Mouse (Mus musculus) adipocyte (in vitro differentiated cells): ENCODE results near the gene Gbp2b.

Experiments
- DNase-seq: peaks from one replicate; pipeline ENCODE4 v3.0.0-alpha.2; 2016; ENCODE audit warnings: low spot score

Gene Gbp2b

DNA sequence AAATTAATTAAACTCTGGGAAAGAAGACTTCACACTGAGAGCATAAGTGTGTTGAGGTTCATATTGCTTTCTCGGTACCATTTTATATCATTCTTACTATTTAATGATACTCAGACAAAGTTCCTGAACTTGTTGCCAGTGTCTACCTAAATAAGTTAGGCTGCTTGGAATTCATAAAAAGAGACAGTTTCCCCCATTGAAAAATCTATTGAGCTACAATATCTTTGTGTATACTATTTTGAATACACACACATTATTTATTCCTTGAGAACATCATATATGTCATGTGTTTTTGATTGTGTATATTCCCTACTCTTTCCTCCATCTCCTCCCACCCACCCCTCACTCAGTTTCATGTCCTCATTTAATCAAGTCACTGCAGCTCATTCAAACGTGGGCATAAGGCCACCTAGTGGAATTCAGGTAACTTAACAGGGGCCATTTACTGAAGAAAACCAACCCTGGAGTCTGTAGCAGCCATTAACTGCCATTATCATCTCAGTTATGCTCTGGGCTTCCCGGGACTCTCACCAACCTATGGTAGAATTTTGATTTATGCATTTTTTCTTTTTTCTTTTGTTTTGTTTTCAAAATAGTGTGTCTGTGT is 26.4 kb downstream of the Gbp2b start:
- DNase-seq: peak; percentile 87

DNA sequence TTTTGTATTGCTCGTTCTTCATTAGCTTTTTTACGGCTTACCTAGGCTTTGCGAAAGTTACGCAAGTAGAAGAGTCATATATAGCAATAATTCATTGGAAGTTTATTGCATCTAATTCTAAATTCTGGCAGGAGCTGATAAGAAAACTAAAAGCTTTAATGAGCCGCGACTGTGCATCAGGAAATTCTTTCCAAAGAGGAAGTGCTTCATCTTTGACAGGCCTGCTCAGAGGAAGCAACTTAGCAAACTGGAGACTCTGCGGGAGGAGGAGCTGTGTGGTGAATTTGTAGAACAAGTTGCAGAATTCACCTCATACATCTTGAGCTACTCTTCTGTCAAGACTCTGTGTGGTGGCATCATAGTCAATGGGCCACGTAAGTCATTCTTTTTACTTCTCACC is 35.7 kb downstream of the Gbp2b start:
- no peak for DNase-seq

DNA sequence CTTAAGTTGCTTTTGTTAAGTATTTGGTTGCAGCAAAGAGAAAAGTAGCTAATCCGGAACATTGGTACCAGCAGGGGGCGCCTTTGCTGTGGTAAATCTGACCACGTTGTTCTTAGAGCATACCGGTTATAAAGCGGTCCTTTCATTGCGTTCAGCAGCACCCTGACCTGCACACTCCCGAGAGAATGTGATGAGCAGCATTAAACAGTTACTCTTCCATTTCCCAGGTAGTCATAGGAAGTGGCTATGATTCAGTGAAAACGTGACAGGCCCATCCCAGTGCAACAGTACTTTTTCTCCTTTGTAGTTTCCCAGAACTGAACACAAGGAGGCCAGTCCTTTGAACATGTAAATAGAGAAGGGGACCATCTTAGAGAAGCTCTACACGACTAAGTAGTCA is 45.6 kb downstream of the Gbp2b start:
- DNase-seq: peak; percentile 17

DNA sequence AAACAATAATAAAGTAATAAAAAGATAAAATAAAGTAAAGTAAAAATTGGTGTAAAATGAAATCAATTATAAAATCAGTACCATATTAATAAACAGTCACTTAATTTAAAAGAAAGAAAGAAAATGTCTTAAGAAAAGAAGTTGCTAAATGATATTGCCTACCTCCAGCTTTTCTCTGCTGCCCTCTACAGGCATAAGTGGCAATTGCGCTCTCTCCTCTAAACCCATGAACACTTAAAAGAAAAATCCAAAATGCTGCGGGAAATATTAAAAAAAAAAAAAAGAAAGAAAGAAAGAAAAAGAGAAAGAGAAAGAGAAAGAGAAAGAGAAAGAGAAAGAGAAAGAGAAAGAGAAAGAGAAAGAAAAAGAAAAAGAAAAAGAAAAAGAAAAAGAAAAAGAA is 51.3 kb downstream of the Gbp2b start:
- DNase-seq: peak; percentile 89

DNA sequence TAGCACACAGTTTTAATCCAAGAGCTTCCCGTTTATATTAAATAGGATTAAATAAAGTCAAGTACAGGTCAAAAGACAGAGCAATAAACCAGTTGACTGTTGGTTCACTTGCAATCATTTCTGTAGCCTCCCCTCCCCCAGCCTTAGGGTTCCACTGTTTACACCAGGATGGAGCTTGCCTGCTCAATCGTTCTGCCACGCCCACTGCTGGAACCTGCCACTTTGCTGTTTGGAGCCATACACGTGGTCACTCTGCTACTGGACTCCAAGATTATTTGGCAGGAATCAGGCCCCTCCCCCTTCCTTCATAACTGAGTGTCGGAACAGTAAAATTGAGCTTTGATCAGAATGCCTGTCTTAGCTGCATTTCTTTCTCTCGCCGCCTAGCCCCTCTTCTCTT is 53.2 kb downstream of the Gbp2b start:
- peak; percentile 38 for DNase-seq

DNA sequence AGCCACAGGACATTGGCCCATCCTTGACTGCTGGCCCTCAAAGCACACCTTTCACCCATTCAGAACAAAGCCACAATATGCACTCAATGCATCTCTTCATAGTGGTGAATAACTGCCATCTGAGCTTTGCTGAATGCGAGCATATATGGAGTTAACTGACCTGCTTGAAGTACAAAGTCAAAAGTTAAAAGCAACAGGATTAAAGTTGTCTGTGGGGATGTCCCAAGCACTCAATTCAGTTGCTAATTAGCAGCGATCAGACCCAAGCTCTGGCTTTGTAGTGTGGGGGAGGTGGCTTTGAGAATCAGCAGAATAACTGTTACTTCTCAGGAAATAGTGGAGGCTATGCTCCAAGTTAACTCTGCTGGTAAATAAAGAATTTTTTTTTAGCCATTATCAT is 55.6 kb downstream of the Gbp2b start:
- DNase-seq: no peak

DNA sequence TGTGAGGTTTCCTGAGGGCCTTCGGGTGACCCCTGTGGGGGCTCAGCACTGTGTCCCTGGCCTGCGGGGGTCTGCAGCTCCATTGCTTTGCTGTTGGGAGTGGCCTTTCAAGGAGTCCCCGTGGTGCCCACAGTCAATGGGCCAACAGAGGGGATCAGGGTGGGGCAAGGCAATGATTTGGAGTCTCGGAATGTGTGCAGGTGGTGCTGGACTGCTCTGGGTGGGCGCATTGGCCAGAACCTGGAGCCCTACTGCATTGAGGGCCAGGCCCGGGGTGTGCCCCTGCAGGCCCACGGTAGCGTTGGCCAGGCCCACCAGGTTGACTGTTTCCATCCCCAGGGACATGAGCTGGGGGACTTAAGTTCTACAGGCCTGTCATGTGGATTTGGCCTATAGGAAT is 70.1 kb downstream of the Gbp2b start:
- no peak for DNase-seq
